Mouse (Mus musculus) G1E-ER4 (cell line): ENCODE data around the gene 6030408B16Rik. TPM values are rescaled to one million over a fixed set of nuclear protein-coding genes. Genes with fewer than 3 reads are reported as not detected.

ENCODE experiments used
- GATA1 ChIP-seq: IDR thresholded peaks from one replicate; pipeline ENCODE4 v1.8.0; 2012; ENCODE audit warnings: low read length, inconsistent platforms
- polyA plus RNA-seq: library from polyadenylated mRNA; stranded (reverse); fragments of >175 nt; gene quantifications from 2 replicates; pipeline ENCODE4 v1.2.3, GENCODE M21; 2012

Gene 6030408B16Rik
- polyA plus RNA-seq, result not detected in 2 replicates

GRCm38 (mm10) chr15:101293025-101293621 lies at the start of gene 6030408B16Rik:
6030408B16Rik (plus strand) TSS chr15:101293212.
- TF ChIP-seq GATA1, result no peak

DNA sequence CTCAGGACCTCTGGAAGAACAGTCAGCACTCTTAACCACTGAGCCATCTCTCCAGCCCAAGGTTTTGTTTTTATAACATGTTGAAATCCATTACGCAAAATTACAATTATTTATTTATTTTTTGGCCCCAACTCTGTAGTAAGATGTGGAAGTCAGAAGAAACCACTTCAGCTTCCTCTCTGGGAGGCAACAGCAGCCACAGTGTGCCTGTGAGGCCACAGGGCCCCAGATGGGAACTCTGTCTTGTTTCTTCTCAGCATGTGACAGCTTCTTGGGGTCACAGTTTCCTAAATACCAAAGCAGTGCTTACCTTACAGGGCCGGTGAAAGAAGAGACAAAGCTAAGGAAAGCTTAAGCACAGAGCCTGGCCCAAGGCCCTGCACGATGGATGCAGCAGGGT lies 49.0 kb upstream of the 6030408B16Rik start:
- TF ChIP-seq GATA1, result no peak

- no peak for TF ChIP-seq GATA1
Measured at GRCm38 (mm10) chr15:101246231-101247154, 46.5 kb upstream of the 6030408B16Rik start.

DNA sequence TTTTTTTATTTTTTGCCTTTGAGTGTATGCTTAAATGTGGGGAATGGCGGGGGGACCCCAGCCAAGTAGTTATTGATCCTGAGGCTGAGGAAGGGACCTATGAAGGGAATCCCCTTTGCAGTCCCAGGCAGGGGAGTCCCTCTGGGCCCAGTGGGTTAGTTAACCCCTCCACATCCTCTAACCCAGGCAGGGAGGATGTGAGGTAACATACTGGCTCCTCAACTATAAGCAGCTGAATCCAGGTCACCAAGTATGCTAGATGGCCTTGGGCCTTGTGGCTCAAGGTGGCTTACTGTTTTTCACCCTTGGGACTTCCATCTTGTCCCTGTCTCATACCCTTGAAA lies 45.9 kb upstream of the 6030408B16Rik start:
- TF ChIP-seq GATA1, result no peak

DNA sequence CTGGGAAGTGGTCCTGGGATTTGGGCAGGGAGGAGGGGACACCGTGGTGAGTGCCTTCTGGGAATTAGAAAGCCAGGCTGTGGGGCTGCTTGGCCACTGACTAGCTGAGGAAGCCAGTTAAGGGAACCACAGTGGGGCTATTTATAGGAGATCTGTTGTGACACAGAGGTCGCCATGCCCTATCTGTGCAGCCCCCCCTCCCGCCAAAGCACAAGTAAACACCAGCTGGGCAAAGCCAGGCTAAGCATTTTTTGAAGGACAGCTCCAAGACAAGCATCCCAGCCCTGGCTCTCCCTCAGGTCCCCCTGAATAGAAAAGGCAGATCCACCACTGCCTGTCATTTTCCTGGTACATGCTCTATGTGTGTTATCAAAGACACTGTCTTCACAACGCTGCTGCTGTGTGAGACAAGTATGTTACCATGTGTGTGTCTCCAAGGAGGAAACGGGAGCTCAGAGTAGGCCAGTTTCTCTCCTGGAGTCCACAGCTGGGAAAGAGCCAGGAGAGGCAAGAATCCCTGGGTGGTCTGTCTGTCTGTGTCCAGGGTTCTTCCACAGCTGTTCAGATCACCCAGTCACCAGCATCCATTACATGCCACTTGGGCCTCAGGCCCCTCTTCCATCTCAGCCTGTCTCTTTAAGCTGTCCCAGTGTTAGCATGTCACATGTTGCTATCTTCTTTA lies 44.8 kb upstream of the 6030408B16Rik start:
- TF ChIP-seq GATA1, result no peak

DNA sequence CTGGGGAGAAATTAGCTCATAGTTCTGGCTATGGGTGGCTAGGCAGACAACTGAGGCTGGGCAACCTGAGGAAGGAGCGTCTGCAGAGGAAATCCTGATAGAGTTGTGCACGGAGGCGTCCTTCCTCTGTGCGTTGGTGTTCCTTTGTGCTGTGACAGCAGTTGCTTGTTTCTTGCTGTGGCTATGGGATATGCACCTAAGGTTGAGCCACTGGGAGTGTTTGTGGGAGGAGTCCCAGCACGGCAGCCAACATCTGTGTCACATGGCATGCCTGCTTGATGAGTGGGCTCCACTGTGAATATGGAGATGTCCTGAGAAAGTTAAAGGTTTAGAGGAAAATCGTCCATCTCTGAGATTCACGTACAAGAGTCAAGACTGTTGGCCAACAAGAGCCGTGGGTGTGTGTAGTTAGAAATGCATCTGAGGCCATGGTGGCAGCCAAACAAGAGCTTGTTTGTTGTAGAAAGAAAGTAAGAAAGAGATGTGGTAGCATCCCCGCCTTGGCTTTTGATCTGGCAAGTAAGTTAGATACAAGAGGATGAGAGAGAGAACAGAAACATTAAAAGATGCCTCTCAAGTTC lies 42.7 kb upstream of the 6030408B16Rik start:
- TF ChIP-seq GATA1, result no peak

DNA sequence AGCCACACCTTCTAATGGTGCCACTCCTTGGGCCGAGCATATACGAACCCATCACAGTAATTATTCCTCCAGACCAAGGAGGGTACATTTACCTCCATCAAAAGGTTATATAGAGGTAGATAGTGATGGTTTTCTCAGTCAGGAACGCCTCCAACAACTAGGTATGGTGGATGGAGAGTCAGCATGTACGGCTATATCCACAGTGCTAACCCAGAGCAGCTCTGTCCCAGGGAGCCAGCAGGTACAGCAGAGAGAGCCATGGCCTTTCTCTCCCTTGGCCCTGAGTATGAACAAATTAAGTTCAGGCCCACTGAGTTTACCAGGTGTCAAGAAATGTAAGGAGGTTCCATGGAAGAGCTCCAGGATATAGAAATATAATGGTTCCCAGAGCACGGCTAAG lies 41.1 kb upstream of the 6030408B16Rik start:
- TF ChIP-seq GATA1, result no peak

- TF ChIP-seq GATA1, result no peak
Measured at GRCm38 (mm10) chr15:101252614-101253013, 40.4 kb upstream of the 6030408B16Rik start.

GRCm38 (mm10) chr15:101253563-101253885 lies 39.5 kb upstream of the 6030408B16Rik start:
- no peak for TF ChIP-seq GATA1

GRCm38 (mm10) chr15:101253886-101254795 lies 38.9 kb upstream of the 6030408B16Rik start, which contains the start of gene Nr4a1:
Nr4a1 (plus strand) TSS chr15:101254269.
- no peak for TF ChIP-seq GATA1

- no peak for TF ChIP-seq GATA1
Measured at GRCm38 (mm10) chr15:101255842-101256462, 37.1 kb upstream of the 6030408B16Rik start.

DNA sequence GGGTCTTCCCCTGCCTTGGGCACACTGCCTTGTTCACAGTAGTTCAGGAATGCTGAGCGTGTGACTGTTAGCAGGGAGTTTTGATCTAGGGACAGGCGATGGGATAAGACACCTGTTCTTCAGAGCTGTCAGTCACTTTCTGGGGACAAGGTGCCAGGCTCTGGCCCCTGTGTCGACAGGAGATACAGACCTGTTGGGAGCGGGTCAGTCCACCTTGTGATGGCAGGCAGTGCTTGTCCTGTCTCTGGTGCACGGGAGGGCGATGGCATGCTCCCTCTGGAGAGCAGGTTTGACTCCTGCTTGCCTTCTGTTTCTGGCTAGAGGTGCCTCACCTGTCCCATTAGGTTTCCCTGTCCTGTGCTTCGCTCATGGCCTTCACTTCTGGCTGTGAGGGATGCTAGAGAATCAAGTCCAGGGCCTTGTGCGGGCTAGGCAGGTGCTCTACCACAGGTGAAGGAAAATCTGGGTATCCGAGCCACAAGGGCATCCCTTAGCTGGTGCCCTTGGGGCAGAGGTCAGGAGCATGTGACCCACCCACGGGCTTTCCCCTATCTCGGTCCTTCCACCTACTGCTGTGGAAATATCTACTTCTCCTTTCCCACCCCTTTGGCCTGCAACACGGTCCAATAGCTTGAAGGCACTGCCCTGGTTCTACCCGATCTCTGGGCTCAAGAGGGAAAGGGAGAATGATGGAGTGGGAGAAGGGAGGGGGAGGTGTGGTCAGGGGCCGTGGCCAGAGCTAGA lies 36.4 kb upstream of the 6030408B16Rik start:
- TF ChIP-seq GATA1, result no peak

- no peak for TF ChIP-seq GATA1
Measured at GRCm38 (mm10) chr15:101258420-101258819, 34.6 kb upstream of the 6030408B16Rik start.

- no peak for TF ChIP-seq GATA1
Measured at GRCm38 (mm10) chr15:101259922-101260321, 33.1 kb upstream of the 6030408B16Rik start.

DNA sequence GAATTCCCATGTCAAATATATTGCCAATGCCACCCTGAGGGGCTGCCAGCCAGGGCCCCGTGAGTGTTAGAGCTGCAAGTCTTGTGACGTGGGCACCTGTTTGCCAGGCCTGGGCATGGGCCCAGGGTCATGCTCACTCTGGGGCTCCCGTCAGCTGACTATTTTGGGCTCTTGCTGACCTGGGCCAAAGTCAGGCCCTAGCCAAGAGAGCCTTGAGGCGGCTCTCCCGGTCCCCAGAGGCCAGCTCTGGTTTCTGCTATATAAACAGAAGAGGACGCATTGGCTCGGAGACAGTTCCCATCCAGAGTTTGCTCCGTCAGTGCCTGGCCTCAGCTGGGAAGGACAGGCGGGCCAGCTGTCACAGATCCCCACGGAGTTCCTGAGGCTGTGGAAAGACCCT lies 32.6 kb upstream of the 6030408B16Rik start:
- no peak for TF ChIP-seq GATA1
